Mouse (Mus musculus) hindbrain, embryonic 16.5 days (tissue): Measurements from ENCODE around the gene 1700020A23Rik. TPM values are rescaled to one million over a fixed set of nuclear protein-coding genes. Genes with fewer than 3 reads are reported as not detected.

Experiments used
- ATAC-seq: fragments of 200-750 bp; cut with Nextera tagmentation; 2 replicates; pipeline ENCODE4 v1.8.0; 2017; ENCODE audit warnings: moderate TSS enrichment, moderate library complexity
- H3K27ac ChIP-seq: fragments of 300-500 bp; sonication (generic); 2 replicates; pipeline ENCODE4 v1.5.1; 2014; ENCODE audit warnings: low read depth, mild to moderate bottlenecking, control low read depth, low read length, moderate library complexity
- H3K27me3 ChIP-seq: fragments of 300-500 bp; sonication (generic); replicated peaks from 2 replicates; pipeline ENCODE4 v1.6.1; 2014; ENCODE audit warnings: low read length; ENCODE audit not compliant: control insufficient read depth, insufficient read depth
- H3K36me3 ChIP-seq: fragments of 300-500 bp; sonication (generic); 2 replicates; pipeline ENCODE4 v1.6.1; 2014; ENCODE audit warnings: mild to moderate bottlenecking, low read length, moderate library complexity, mixed read lengths; ENCODE audit not compliant: control insufficient read depth, insufficient read depth
- H3K4me1 ChIP-seq: fragments of 300-500 bp; sonication (generic); 2 replicates; pipeline ENCODE4 v1.6.1; 2014; ENCODE audit warnings: low read depth, low read length; ENCODE audit not compliant: control insufficient read depth, insufficient read depth
- H3K4me2 ChIP-seq: fragments of 300-500 bp; sonication (generic); 2 replicates; pipeline ENCODE4 v1.6.1; 2014; ENCODE audit warnings: mild to moderate bottlenecking, low read length, control low read depth, moderate library complexity
- H3K4me3 ChIP-seq: fragments of 300-500 bp; sonication (generic); 2 replicates; pipeline ENCODE4 v1.5.1; 2014; ENCODE audit warnings: mild to moderate bottlenecking, low read length, control low read depth, moderate library complexity
- H3K9ac ChIP-seq: fragments of 300-500 bp; sonication (generic); 2 replicates; pipeline ENCODE4 v1.6.1; 2014; ENCODE audit warnings: low read depth, mild to moderate bottlenecking, control low read depth, low read length, moderate library complexity
- H3K9me3 ChIP-seq: fragments of 300-500 bp; sonication (generic); 2 replicates; pipeline ENCODE4 v1.6.1; 2014; ENCODE audit warnings: mild to moderate bottlenecking, low read length, moderate library complexity; ENCODE audit not compliant: control insufficient read depth
- WGBS: fragments of 180-500 bp; shearing (Covaris S2); extraction: QIAGEN DNeasy Blood & Tissue Kit; methylation state at CpG from one replicate; pipeline ENCODE4 v1.1.7; 2014; 5-methylcytosine and 5-hydroxymethylcytosine counted together
- polyA plus RNA-seq: library from polyadenylated mRNA; unstranded; fragments of >200 nt; fragmentation: Nextera tagmentation; extraction: Ambion mirVana; gene quantifications from 2 replicates; pipeline ENCODE4 v1.2.1, GENCODE M21; 2015

1700020A23Rik gene
- polyA plus RNA-seq, 1 experiment from 2014 or later = 0.30 TPM

DNA sequence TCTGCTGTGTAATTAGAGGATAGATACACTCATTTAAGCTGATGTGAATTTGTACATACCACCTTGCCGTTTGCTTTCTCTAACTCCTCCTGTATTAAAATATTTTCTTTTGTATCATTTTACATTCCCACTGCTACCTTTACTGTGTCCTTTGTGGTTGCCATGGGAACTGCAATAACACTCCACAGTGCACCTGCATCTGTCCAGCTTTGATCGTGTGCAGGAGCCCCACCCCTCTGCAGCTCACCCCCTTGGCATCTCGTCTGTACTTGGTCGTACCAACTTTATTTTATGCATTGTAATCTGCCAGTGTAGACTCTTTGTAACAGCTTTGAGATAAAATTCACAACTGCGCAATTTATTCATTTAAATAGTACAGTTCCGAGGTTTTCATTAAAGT lies 21.2 kb upstream of the 1700020A23Rik start:
- no peak overlapping the region for H3K4me3 ChIP-seq
- no peaks in the 10 kb centered on the region for H3K36me3 ChIP-seq
- no peaks in the 10 kb centered on the region for H3K9me3 ChIP-seq
- H3K9ac ChIP-seq = no peak overlapping the region
- H3K27me3 ChIP-seq = no peaks in the 10 kb centered on the region
- H3K4me2 ChIP-seq = no peak overlapping the region
- WGBS = 64% methylated on average over 6 of the region's 6 CpGs
- H3K4me1 ChIP-seq = no peaks in the 10 kb centered on the region
- ATAC-seq = no peak
- H3K27ac ChIP-seq = no peak overlapping the region

GRCm38 (mm10) chr2:130386212-130386611 lies 18.8 kb upstream of the 1700020A23Rik start:
- Histone ChIP-seq H3K9me3 (no peaks in the 10 kb centered on the region), H3K4me2 (no peak overlapping the region), H3K4me1 (no peaks in the 10 kb centered on the region), H3K36me3 (no peaks in the 10 kb centered on the region), H3K9ac (no peak overlapping the region), H3K27ac (no peak overlapping the region), H3K27me3 (no peaks in the 10 kb centered on the region), H3K4me3 (no peak overlapping the region)
- WGBS = 64% methylated on average over 1 of the region's 1 CpGs
- ATAC-seq = no peak

- H3K9me3 ChIP-seq = no peaks in the 10 kb centered on the region
- ATAC-seq = no peak
- H3K27me3 ChIP-seq = no peaks in the 10 kb centered on the region
- H3K4me1 ChIP-seq = no peaks in the 10 kb centered on the region
- no peak overlapping the region for H3K9ac ChIP-seq
- H3K36me3 ChIP-seq = no peaks in the 10 kb centered on the region
- H3K4me3 ChIP-seq = no peak overlapping the region
- H3K27ac ChIP-seq = no peak overlapping the region
- H3K4me2 ChIP-seq = no peak overlapping the region
- 71% methylated on average over 2 of the region's 2 CpGs for WGBS
Measured at GRCm38 (mm10) chr2:130388796-130389195, 16.3 kb upstream of the 1700020A23Rik start.

DNA sequence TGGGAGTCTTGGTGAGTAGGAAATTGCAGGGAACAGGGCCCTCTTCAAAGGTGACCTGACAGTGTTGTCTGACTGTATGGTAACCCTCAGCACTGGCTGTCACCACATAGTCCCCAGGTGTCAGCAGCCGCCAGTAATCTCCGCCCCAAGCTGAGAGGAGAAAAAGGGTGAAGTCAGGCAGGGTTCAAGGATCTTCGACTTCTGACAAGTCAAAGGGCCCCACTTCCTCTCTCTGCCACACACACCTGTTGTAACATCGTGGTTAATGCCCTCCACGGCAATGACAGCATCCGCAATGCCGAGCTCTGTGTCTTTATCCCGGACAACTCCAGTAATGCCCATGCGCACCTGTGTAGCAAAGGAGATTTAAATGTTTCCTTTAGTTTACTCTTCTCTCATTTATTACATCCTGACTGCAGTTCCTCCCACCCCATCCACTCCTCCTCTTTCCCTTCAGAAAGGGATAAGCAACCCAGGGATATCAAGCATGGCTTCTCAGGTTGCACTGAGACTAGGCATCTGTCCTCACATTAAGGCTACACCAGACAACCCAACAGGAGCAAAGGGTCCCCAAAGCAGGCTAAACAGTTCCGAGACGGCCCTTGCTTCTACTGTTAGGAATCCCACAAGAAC lies 13.9 kb upstream of the 1700020A23Rik start:
- no peaks in the 10 kb centered on the region for H3K36me3 ChIP-seq
- no peak overlapping the region for H3K4me3 ChIP-seq
- H3K27ac ChIP-seq = no peak overlapping the region
- H3K4me1 ChIP-seq = no peaks in the 10 kb centered on the region
- no peaks in the 10 kb centered on the region for H3K9me3 ChIP-seq
- no peaks in the 10 kb centered on the region for H3K27me3 ChIP-seq
- no peak overlapping the region for H3K9ac ChIP-seq
- whole genome bisulfite sequencing = 89% methylated on average over 11 of the region's 11 CpGs
- ATAC-seq = no peak
- H3K4me2 ChIP-seq = no peak overlapping the region

DNA sequence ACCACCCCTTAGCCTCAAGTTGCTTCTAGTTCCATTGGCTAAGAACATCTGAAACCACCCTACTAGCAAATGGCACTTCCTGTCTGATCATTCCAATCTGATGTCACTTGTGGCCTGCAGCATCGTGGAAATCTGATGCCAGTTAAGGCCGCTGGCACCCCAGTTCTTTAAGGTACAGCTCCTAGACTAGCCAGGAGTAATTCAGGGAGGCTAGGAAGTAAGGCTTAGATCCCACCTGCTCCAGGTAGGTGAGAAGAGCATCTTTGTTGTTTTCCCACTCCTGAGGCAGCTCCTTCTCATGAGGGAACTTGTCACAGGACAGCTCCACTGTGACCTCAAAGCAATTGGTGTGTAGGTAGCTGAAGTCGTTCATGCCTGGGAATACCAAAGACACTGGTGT lies 12.2 kb upstream of the 1700020A23Rik start:
- Histone ChIP-seq H3K36me3 (no peaks in the 10 kb centered on the region), H3K27ac (no peak overlapping the region), H3K4me3 (no peak overlapping the region), H3K9me3 (no peaks in the 10 kb centered on the region), H3K27me3 (no peaks in the 10 kb centered on the region), H3K9ac (no peak overlapping the region), H3K4me2 (no peak overlapping the region), H3K4me1 (peaks cover 12% of the 10 kb centered on the region)
- no peak for ATAC-seq
- WGBS = 87% methylated on average over 3 of the region's 3 CpGs

DNA sequence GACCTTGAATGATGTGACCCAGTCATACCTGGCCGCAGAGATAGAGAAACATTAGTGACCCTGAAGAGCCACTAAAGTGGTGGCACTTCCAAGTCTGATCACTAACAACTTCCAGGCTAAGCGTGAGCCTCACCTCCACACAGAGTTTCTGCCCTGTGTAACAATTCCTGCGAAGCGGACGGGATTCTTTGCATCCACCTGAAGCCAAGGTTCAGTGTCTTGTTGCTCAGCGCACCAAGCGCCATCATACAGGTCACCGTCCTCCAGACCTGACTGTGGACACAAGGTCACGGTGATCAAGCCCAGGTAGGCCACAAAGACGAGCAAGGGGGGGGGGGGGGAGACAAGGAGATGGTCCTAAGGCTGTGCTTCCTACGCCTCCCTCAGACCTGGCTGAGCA lies 9.4 kb upstream of the 1700020A23Rik start:
- H3K36me3 ChIP-seq = no peaks in the 10 kb centered on the region
- H3K4me1 ChIP-seq = peaks cover 14% of the 10 kb centered on the region
- 95% methylated on average over 10 of the region's 11 CpGs for WGBS
- no peak overlapping the region for H3K4me2 ChIP-seq
- no peaks in the 10 kb centered on the region for H3K9me3 ChIP-seq
- peaks cover 8% of the 10 kb centered on the region for H3K27me3 ChIP-seq
- no peak for ATAC-seq
- H3K27ac ChIP-seq = no peak overlapping the region
- H3K9ac ChIP-seq = no peak overlapping the region
- no peak overlapping the region for H3K4me3 ChIP-seq

DNA sequence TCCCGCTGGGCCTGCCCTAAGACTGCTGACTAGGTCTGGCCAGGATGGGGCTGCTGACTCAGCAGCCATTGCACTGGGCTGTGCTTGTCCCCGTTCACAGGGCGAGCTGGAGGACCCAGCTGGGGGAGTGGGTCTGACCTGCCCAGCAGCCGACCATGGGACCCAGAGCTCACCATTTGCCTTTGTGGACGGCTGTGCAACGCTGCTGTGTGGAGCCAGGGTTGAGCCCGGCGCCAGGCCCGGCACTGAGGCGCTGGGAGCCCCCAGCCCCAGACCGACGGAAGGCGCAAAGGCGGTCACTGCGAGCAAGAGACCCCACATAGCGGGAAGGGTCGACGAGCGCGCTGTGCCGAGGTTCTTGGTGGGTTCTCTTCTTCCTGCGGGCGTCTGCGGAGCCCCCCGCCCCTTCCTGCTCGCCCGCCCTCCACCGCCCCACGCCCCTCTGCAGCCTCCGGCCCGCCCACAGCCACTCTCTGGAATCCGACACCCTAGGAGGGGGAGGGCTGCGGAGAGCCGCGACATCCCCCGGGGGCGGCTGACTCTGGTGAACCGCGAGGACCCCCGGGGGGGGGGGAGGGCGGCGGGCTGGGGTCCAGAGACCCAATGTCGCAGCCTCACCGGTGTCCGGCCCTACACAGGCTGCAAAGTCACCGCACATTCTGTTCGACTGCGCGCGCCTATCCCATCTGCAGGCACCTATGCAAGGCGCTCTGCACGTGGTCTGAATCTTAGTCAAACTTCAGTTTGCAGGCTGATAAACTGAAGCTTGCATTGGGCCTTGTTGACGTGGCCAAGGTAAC lies 7.7 kb upstream of the 1700020A23Rik start, which contains the start of gene Cpxm1:
TSS of gene Cpxm1 (minus strand) at position 389 of the 800 bp plus-strand sequence.
- H3K4me1 ChIP-seq = peaks cover 14% of the 10 kb centered on the region
- H3K9me3 ChIP-seq = no peaks in the 10 kb centered on the region
- 0 out of 2 replicates have a peak within 1 kb of the TSS, but pooled peaks have one; percentile 44 for H3K27ac ChIP-seq
- H3K4me3 ChIP-seq = peak within 1 kb of the TSS; percentile 58
- WGBS = 2% methylated on average over 37 of the region's 53 CpGs
- H3K9ac ChIP-seq = peak within 1 kb of the TSS; percentile 80
- H3K27me3 ChIP-seq = peaks cover 8% of the 10 kb centered on the region
- H3K36me3 ChIP-seq = no peaks in the 10 kb centered on the region
- H3K4me2 ChIP-seq = peak within 1 kb of the TSS; percentile 99
- peak; percentile 85 for ATAC-seq

GRCm38 (mm10) chr2:130398091-130398490 lies 7.0 kb upstream of the 1700020A23Rik start:
- ATAC-seq = no peak
- Histone ChIP-seq H3K4me3 (peak overlapping the region; percentile 58), H3K36me3 (no peaks in the 10 kb centered on the region), H3K9ac (peak overlapping the region; percentile 27; the same call in 1 of the 2 replicates), H3K9me3 (no peaks in the 10 kb centered on the region), H3K4me2 (peak overlapping the region; percentile 99), H3K27me3 (peaks cover 8% of the 10 kb centered on the region), H3K4me1 (peaks cover 14% of the 10 kb centered on the region), H3K27ac (no peak overlapping the region)
- WGBS = 13% methylated on average over 14 of the region's 14 CpGs

GRCm38 (mm10) chr2:130400046-130400445 lies 5.0 kb upstream of the 1700020A23Rik start:
- Histone ChIP-seq H3K4me1 (peaks cover 14% of the 10 kb centered on the region), H3K4me2 (no peak overlapping the region), H3K27me3 (peaks cover 8% of the 10 kb centered on the region), H3K36me3 (no peaks in the 10 kb centered on the region), H3K9me3 (no peaks in the 10 kb centered on the region), H3K9ac (no peak overlapping the region), H3K4me3 (no peak overlapping the region), H3K27ac (no peak overlapping the region)
- WGBS = 93% methylated on average over 1 of the region's 1 CpGs
- no peak for ATAC-seq
